Mouse (Mus musculus) ovary, postnatal 10 days (tissue): ENCODE data around the gene Hoxb5.

Experiments used
- DNase-seq: peaks from one replicate; pipeline ENCODE4 v3.0.0; 2022; ENCODE audit warnings: low spot score

Gene Hoxb5

GRCm38 (mm10) chr11:96341701-96342575 is 38.8 kb downstream of the Hoxb5 start:
- no peak for DNase-seq

GRCm38 (mm10) chr11:96342576-96342930 is 39.4 kb downstream of the Hoxb5 start:
- DNase-seq: no peak

GRCm38 (mm10) chr11:96343206-96343745 is 40.1 kb downstream of the Hoxb5 start:
- DNase-seq: no peak

GRCm38 (mm10) chr11:96344061-96344877 is 41.1 kb downstream of the Hoxb5 start:
- no peak for DNase-seq

GRCm38 (mm10) chr11:96344878-96345159 is 41.7 kb downstream of the Hoxb5 start:
- DNase-seq: no peak

GRCm38 (mm10) chr11:96345220-96345892 is 42.2 kb downstream of the Hoxb5 start:
- no peak for DNase-seq

GRCm38 (mm10) chr11:96345893-96346806 is 43.0 kb downstream of the Hoxb5 start:
- DNase-seq: no peak

GRCm38 (mm10) chr11:96346916-96347520 is 43.9 kb downstream of the Hoxb5 start:
- no peak for DNase-seq

GRCm38 (mm10) chr11:96347717-96348116 is 44.6 kb downstream of the Hoxb5 start:
- DNase-seq: no peak

- DNase-seq: no peak
These were observed 45.2 kb downstream of the Hoxb5 start for GRCm38 (mm10) chr11:96348141-96348928.

GRCm38 (mm10) chr11:96348988-96349387 is 45.9 kb downstream of the Hoxb5 start:
- no peak for DNase-seq

- no peak for DNase-seq
These were observed 46.6 kb downstream of the Hoxb5 start for GRCm38 (mm10) chr11:96349491-96350340.

GRCm38 (mm10) chr11:96350341-96350624 is 47.1 kb downstream of the Hoxb5 start, which contains the start of gene Hoxb2:
Hoxb2 (plus strand) TSS chr11:96350525.
- DNase-seq: no peak

- no peak for DNase-seq
These were observed 47.7 kb downstream of the Hoxb5 start for GRCm38 (mm10) chr11:96350791-96351190.

GRCm38 (mm10) chr11:96351312-96351711 is 48.2 kb downstream of the Hoxb5 start:
- no peak for DNase-seq

- DNase-seq: no peak
These were observed 48.7 kb downstream of the Hoxb5 start for GRCm38 (mm10) chr11:96351831-96352230.

GRCm38 (mm10) chr11:96352691-96353521 is 49.8 kb downstream of the Hoxb5 start:
- no peak for DNase-seq

- DNase-seq: no peak
These were observed 50.3 kb downstream of the Hoxb5 start for GRCm38 (mm10) chr11:96353522-96353841.

- DNase-seq: no peak
These were observed 50.8 kb downstream of the Hoxb5 start for GRCm38 (mm10) chr11:96353939-96354338.
